9 mouse cellular contexts compared by ENCODE assay signal in genomic region chr14:16447587-16447986, GRCm38 (mm10).
DNase-seq lines count a peak whose midpoint lies in the region; ATAC-seq and TF ChIP-seq lines count a peak whose summit lies in the region.
"Had no signal": no experiment of that assay in that cellular context is flagged by ENCODE, and none has a peak within 500 bp of the region (broad histone marks: within the 10 kb centered on the region; RNA-seq: fewer than 3 reads in every experiment).

No protein-coding gene starts in this region.

- no peaks in the 10 kb centered on the region for H3K36me3 ChIP-seq in testis, adult 2 months (ENCODE audit: control insufficient read depth, insufficient read depth, low read length)
- H3K36me3 ChIP-seq in intestine, embryonic 15.5 days: no peaks in the 10 kb centered on the region
- no peaks in the 10 kb centered on the region for H3K36me3 ChIP-seq in midbrain, postnatal 0 days (ENCODE audit: insufficient read depth, low read length)

- H3K27ac ChIP-seq in testis, adult 2 months (ENCODE audit: control insufficient read depth, insufficient read depth, low read depth, low read length): no peak overlapping the region
- H3K27ac ChIP-seq in cortical plate, adult 2 months (ENCODE audit: insufficient read depth, low read length): no peak overlapping the region
- no peak overlapping the region for H3K27ac ChIP-seq in intestine, embryonic 15.5 days
- H3K27ac ChIP-seq in midbrain, postnatal 0 days (ENCODE audit: low read depth, low read length): no peak overlapping the region
- H3K27ac ChIP-seq: heart, embryonic 13.5 days had no signal

- H3K9ac ChIP-seq in intestine, embryonic 15.5 days: no peak overlapping the region
- H3K9ac ChIP-seq in midbrain, postnatal 0 days (replicated peaks; ENCODE audit: low read length, poor library complexity, severe bottlenecking): no peak overlapping the region
- H3K9ac ChIP-seq: heart, embryonic 13.5 days had no signal

- no peak for TF ChIP-seq POLR2A in testis, adult 2 months (IDR thresholded peaks at IDR 0.05; ENCODE audit: control insufficient read depth, low read depth, low read length)
- no peak for TF ChIP-seq POLR2A in cortical plate, adult 2 months (IDR thresholded peaks at IDR 0.05; ENCODE audit: extremely low read depth, insufficient read depth, low read length)

- ATAC-seq in intestine, embryonic 15.5 days: peak; percentile 87
- peak; percentile 77 for ATAC-seq in midbrain, postnatal 0 days (ENCODE audit: low FRiP score)

- no peaks in the 10 kb centered on the region for H3K9me3 ChIP-seq in intestine, embryonic 15.5 days
- no peaks in the 10 kb centered on the region for H3K9me3 ChIP-seq in midbrain, postnatal 0 days (ENCODE audit: low read length)
- H3K9me3 ChIP-seq: heart, embryonic 13.5 days had no signal

- H3K4me1 ChIP-seq in testis, adult 2 months (ENCODE audit: control insufficient read depth, insufficient read depth, low read length): no peaks in the 10 kb centered on the region
- H3K4me1 ChIP-seq in cortical plate, adult 2 months (ENCODE audit: control insufficient read depth, insufficient read depth, low read length): no peaks in the 10 kb centered on the region
- H3K4me1 ChIP-seq in intestine, embryonic 15.5 days (replicated peaks): no peaks in the 10 kb centered on the region
- no peaks in the 10 kb centered on the region for H3K4me1 ChIP-seq in midbrain, postnatal 0 days (ENCODE audit: insufficient read depth, low read length)

- peak; percentile 33; the same call in 1 of the 2 replicates for TF ChIP-seq CTCF in testis, adult 2 months (IDR thresholded peaks at IDR 0.05; ENCODE audit: control insufficient read depth, insufficient read depth, insufficient replicate concordance, low read depth, low read length)
- TF ChIP-seq CTCF in cortical plate, adult 2 months (IDR thresholded peaks at IDR 0.05; ENCODE audit: extremely low read depth, insufficient read depth, low read length): 0 out of 2 replicates have a peak, but pooled peaks have one; percentile 20
- TF ChIP-seq CTCF in midbrain, postnatal 0 days (IDR thresholded peaks at IDR 0.05): peak; percentile 50

- no peak overlapping the region for H3K4me3 ChIP-seq in testis, adult 2 months (ENCODE audit: control insufficient read depth, low read depth, low read length)
- H3K4me3 ChIP-seq in cortical plate, adult 2 months (ENCODE audit: insufficient read depth, low read length): no peak overlapping the region
- H3K4me3 ChIP-seq in intestine, embryonic 15.5 days (replicated peaks): no peak overlapping the region
- no peak overlapping the region for H3K4me3 ChIP-seq in midbrain, postnatal 0 days (ENCODE audit: low read depth, low read length)
- H3K4me3 ChIP-seq: heart, embryonic 13.5 days had no signal

- WGBS in intestine, embryonic 15.5 days: 27% methylated on average over 3 of the region's 3 CpGs
- 35% methylated on average over 3 of the region's 3 CpGs for WGBS in midbrain, postnatal 0 days

- no peaks in the 10 kb centered on the region for H3K27me3 ChIP-seq in testis, adult 2 months (ENCODE audit: control insufficient read depth, insufficient read depth, low read length)
- no peaks in the 10 kb centered on the region for H3K27me3 ChIP-seq in intestine, embryonic 15.5 days (replicated peaks)
- no peaks in the 10 kb centered on the region for H3K27me3 ChIP-seq in midbrain, postnatal 0 days (ENCODE audit: insufficient read depth, low read length)
- H3K27me3 ChIP-seq: heart, embryonic 13.5 days had no signal

- H3K4me2 ChIP-seq in intestine, embryonic 15.5 days (replicated peaks): no peak overlapping the region
- H3K4me2 ChIP-seq in midbrain, postnatal 0 days (ENCODE audit: low read depth, low read length, poor library complexity, severe bottlenecking): no peak overlapping the region
- H3K4me2 ChIP-seq: heart, embryonic 13.5 days had no signal

- DNase-seq in testis, postnatal 10 days (ENCODE audit: low spot score): no peak
- DNase-seq in midbrain, postnatal 0 days (ENCODE audit: low spot score): peak; percentile 17
- DNase-seq in frontal cortex, adult 2 months (ENCODE audit: extremely low spot score in 1 of 2, low spot score in 1 of 2): no peak
- DNase-seq in Muller cell, postnatal 12 days (ENCODE audit: inconsistent ontology term): no peak
- DNase-seq in heart, adult 9 months (ENCODE audit: low spot score in 2 of 2): no peak
